Mouse (Mus musculus): ENCODE measurements around the gene Mrps18c.

GRCm38 (mm10) chr5:100846599-100846920 lies 48.1 kb downstream of the Mrps18c start:
- TF ChIP-seq CTCF (IDR thresholded peaks at IDR 0.05; ENCODE audit: low read depth, low read length) (no peak), POLR2A (IDR thresholded peaks at IDR 0.05; ENCODE audit: borderline replicate concordance, low read depth, low read length) (no peak)

All from bone marrow macrophage, adult 2 months (primary cell).